Mouse (Mus musculus) MEL (cell line): ENCODE measurements around the gene Gigyf1. TPM values are rescaled to one million over a fixed set of nuclear protein-coding genes. Genes with fewer than 3 reads are reported as not detected.

Source experiments
- DNase-seq: peaks from one replicate; pipeline ENCODE4 v3.0.0; 2011; ENCODE audit warnings: low read depth, low spot score
- H3K27ac ChIP-seq: 2 replicates; pipeline ENCODE4 v1.5.1; 2012; ENCODE audit warnings: low read depth, mild to moderate bottlenecking, control low read depth, low read length, moderate library complexity; ENCODE audit not compliant: control insufficient read depth
- H3K27me3 ChIP-seq, 2 experiments: fragments of 150-350 bp in 1 of 2; sonication (generic) in 1 of 2; 2 replicates each; pipeline ENCODE4 v1.6.1; 2012; ENCODE audit warnings: low read length in 2 of 2, mild to moderate bottlenecking in 2 of 2, improper control_type of control experiment in 1 of 2, moderate library complexity in 1 of 2; ENCODE audit not compliant: insufficient read depth in 2 of 2, control insufficient read depth in 1 of 2
- H3K36me3 ChIP-seq, 2 experiments: 2 replicates each; pipeline ENCODE4 v1.6.1; 2012 to 2014; ENCODE audit warnings: low read length in 2 of 2, improper control_type of control experiment in 1 of 2, inconsistent platforms in 1 of 2, mild to moderate bottlenecking in 1 of 2; ENCODE audit not compliant: insufficient read depth in 2 of 2, control insufficient read depth in 1 of 2
- H3K4me1 ChIP-seq, 2 experiments: fragments of 150-350 bp in 1 of 2; sonication (generic) in 1 of 2; 2 replicates each; pipeline ENCODE4 v1.6.1; 2012; ENCODE audit warnings: low read length in 2 of 2, improper control_type of control experiment in 1 of 2, mild to moderate bottlenecking in 1 of 2; ENCODE audit not compliant: insufficient read depth in 2 of 2, control insufficient read depth in 1 of 2
- H3K4me3 ChIP-seq, 2 experiments: fragments of 150-350 bp in 1 of 2; sonication (generic) in 1 of 2; 2 replicates each; pipeline ENCODE4 v1.5.1; 2012; ENCODE audit warnings: low read depth in 2 of 2, low read length in 2 of 2, mild to moderate bottlenecking in 2 of 2, moderate library complexity in 2 of 2, control low read depth in 1 of 2, improper control_type of control experiment in 1 of 2; ENCODE audit not compliant: control insufficient read depth in 1 of 2, insufficient read depth in 1 of 2
- H3K79me2 ChIP-seq: 2 replicates; pipeline ENCODE4 v1.6.1; 2012; ENCODE audit warnings: mild to moderate bottlenecking, low read length, moderate library complexity; ENCODE audit not compliant: control insufficient read depth, poor library complexity, insufficient read depth
- H3K9ac ChIP-seq: 2 replicates; pipeline ENCODE4 v1.6.1; 2012; ENCODE audit warnings: low read depth, mild to moderate bottlenecking, control low read depth, low read length, moderate library complexity; ENCODE audit not compliant: control insufficient read depth, poor library complexity, severe bottlenecking
- H3K9me3 ChIP-seq: fragments of 150-350 bp; sonication (generic); replicated peaks from 2 replicates; pipeline ENCODE4 v1.6.1; 2012; ENCODE audit warnings: mild to moderate bottlenecking, low read length, improper control_type of control experiment, moderate library complexity; ENCODE audit not compliant: insufficient read depth
- BHLHE40 ChIP-seq: IDR thresholded peaks from 2 replicates; pipeline ENCODE4 v1.6.1; 2012; ENCODE audit warnings: low read depth, mild to moderate bottlenecking, inconsistent platforms, low read length, improper control_type of control experiment, borderline replicate concordance
- CHD1 ChIP-seq: IDR thresholded peaks from 2 replicates; pipeline ENCODE4 v1.6.1; 2012; ENCODE audit warnings: low read depth, mild to moderate bottlenecking, inconsistent platforms, low read length, improper control_type of control experiment
- CTCF ChIP-seq, 3 experiments: IDR thresholded peaks in 2 of 3; conservative IDR thresholded peaks in 1 of 3; 2 replicates each; pipeline ENCODE4 v1.5.1; 2011 to 2012; ENCODE audit warnings: low read length in 3 of 3, low read depth in 2 of 3, mild to moderate bottlenecking in 2 of 3, improper control_type of control experiment in 1 of 3, inconsistent platforms in 1 of 3, mixed read lengths in 1 of 3, moderate library complexity in 1 of 3; ENCODE audit not compliant: control insufficient read depth in 1 of 3, insufficient read depth in 1 of 3, poor library complexity in 1 of 3, severe bottlenecking in 1 of 3
- E2F4 ChIP-seq: IDR thresholded peaks from 2 replicates; pipeline ENCODE4 v1.6.1; 2011; ENCODE audit warnings: low read depth, low read length, improper control_type of control experiment, borderline replicate concordance
- GABPA ChIP-seq: IDR thresholded peaks from 2 replicates; pipeline ENCODE4 v1.6.1; 2012; ENCODE audit warnings: low read depth, mild to moderate bottlenecking, inconsistent platforms, low read length, improper control_type of control experiment, moderate library complexity
- GATA1 ChIP-seq: IDR thresholded peaks from 2 replicates; pipeline ENCODE4 v1.6.1; 2011; ENCODE audit warnings: low read depth, low read length, improper control_type of control experiment
- KAT2A ChIP-seq: conservative IDR thresholded peaks from 2 replicates; pipeline ENCODE4 v1.6.1; 2012; ENCODE audit warnings: low read depth, low read length, improper control_type of control experiment, inconsistent platforms
- MAX ChIP-seq: IDR thresholded peaks from 2 replicates; pipeline ENCODE4 v1.6.1; 2011; ENCODE audit warnings: low read length, improper control_type of control experiment
- MAZ ChIP-seq: IDR thresholded peaks from 2 replicates; pipeline ENCODE4 v1.6.1; 2012; ENCODE audit warnings: low read depth, mild to moderate bottlenecking, inconsistent platforms, low read length, improper control_type of control experiment
- MEF2A ChIP-seq: IDR thresholded peaks from 2 replicates; pipeline ENCODE4 v1.6.1; 2014; ENCODE audit warnings: low read depth, mild to moderate bottlenecking, inconsistent platforms, low read length, improper control_type of control experiment; ENCODE audit not compliant: poor library complexity, insufficient replicate concordance, severe bottlenecking; ENCODE audit errors: extremely low read depth
- MXI1 ChIP-seq: IDR thresholded peaks from 2 replicates; pipeline ENCODE4 v1.6.1; 2011; ENCODE audit warnings: mild to moderate bottlenecking, low read depth, low read length, improper control_type of control experiment
- MYB ChIP-seq: IDR thresholded peaks from 2 replicates; pipeline ENCODE4 v1.6.1; 2011; ENCODE audit warnings: mild to moderate bottlenecking, low read depth, low read length, improper control_type of control experiment
- MYC ChIP-seq: IDR thresholded peaks from 2 replicates; pipeline ENCODE4 v1.6.1; 2011; ENCODE audit warnings: low read depth, mild to moderate bottlenecking, low read length, improper control_type of control experiment, moderate library complexity
- NELFE ChIP-seq: IDR thresholded peaks from 2 replicates; pipeline ENCODE4 v1.6.1; 2011; ENCODE audit warnings: low read depth, low read length, improper control_type of control experiment
- NRF1 ChIP-seq: IDR thresholded peaks from 2 replicates; pipeline ENCODE4 v1.6.1; 2014; ENCODE audit warnings: low read depth, mild to moderate bottlenecking, inconsistent platforms, low read length, improper control_type of control experiment, moderate library complexity; ENCODE audit not compliant: poor library complexity, insufficient read depth, severe bottlenecking
- POLR2A ChIP-seq, 2 experiments: IDR thresholded peaks; 2 replicates each; pipeline ENCODE4 v1.6.1; 2011 to 2012; ENCODE audit warnings: low read length in 2 of 2, mild to moderate bottlenecking in 2 of 2, control low read depth in 1 of 2, improper control_type of control experiment in 1 of 2, low read depth in 1 of 2, moderate library complexity in 1 of 2; ENCODE audit not compliant: control insufficient read depth in 1 of 2, insufficient read depth in 1 of 2, poor library complexity in 1 of 2
- POLR2AphosphoS2 ChIP-seq: IDR thresholded peaks from 2 replicates; pipeline ENCODE4 v1.6.1; 2011; ENCODE audit warnings: low read length, improper control_type of control experiment
- RAD21 ChIP-seq: IDR thresholded peaks from 2 replicates; pipeline ENCODE4 v1.6.1; 2011; ENCODE audit warnings: mild to moderate bottlenecking, low read depth, low read length, improper control_type of control experiment
- RCOR1 ChIP-seq: IDR thresholded peaks from 2 replicates; pipeline ENCODE4 v1.6.1; 2012; ENCODE audit warnings: low read depth, mild to moderate bottlenecking, inconsistent platforms, low read length, improper control_type of control experiment
- SIN3A ChIP-seq: IDR thresholded peaks from 2 replicates; pipeline ENCODE4 v1.6.1; 2012; ENCODE audit warnings: low read length, improper control_type of control experiment, inconsistent platforms
- SMC3 ChIP-seq: IDR thresholded peaks from 2 replicates; pipeline ENCODE4 v1.6.1; 2011; ENCODE audit warnings: low read depth, low read length, improper control_type of control experiment
- TAL1 ChIP-seq: IDR thresholded peaks from 2 replicates; pipeline ENCODE4 v1.6.1; 2012; ENCODE audit warnings: mild to moderate bottlenecking, inconsistent platforms, low read length, moderate library complexity, mixed read lengths
- USF1 ChIP-seq: IDR thresholded peaks from 2 replicates; pipeline ENCODE4 v1.6.1; 2014; ENCODE audit warnings: low read depth, mild to moderate bottlenecking, inconsistent platforms, low read length, improper control_type of control experiment, moderate library complexity
- ZC3H11A ChIP-seq: IDR thresholded peaks from 2 replicates; pipeline ENCODE4 v1.6.1; 2012; ENCODE audit warnings: low read depth, mild to moderate bottlenecking, inconsistent platforms, low read length, improper control_type of control experiment
- ZMIZ1 ChIP-seq: IDR thresholded peaks from 2 replicates; pipeline ENCODE4 v1.6.1; 2012; ENCODE audit warnings: low read depth, mild to moderate bottlenecking, inconsistent platforms, low read length, improper control_type of control experiment, moderate library complexity
- polyA plus RNA-seq, 2 experiments: library from polyadenylated mRNA; stranded (reverse) in 1 of 2; unstranded in 1 of 2; fragments of >175 nt in 1 of 2; fragments of >200 nt in 1 of 2; gene quantifications; 2 replicates each; pipeline versions ENCODE4 v1.2.1 to v1.2.4; 2012; ENCODE audit warnings: low replicate concordance in 2 of 2, low read depth in 1 of 2; ENCODE audit not compliant: insufficient read length in 2 of 2, insufficient read depth in 1 of 2, missing spikeins in 1 of 2
- total RNA-seq: library from RNA; depleted of rRNA; stranded (reverse); fragments of 300-350 nt; gene quantifications from 2 replicates; pipeline ENCODE4 v1.2.3, GENCODE M21; 2012

Gene Gigyf1
- total and polyA plus RNA-seq, 3 experiments, result 5.1 to 24.6 TPM; not detected in 1

DNA sequence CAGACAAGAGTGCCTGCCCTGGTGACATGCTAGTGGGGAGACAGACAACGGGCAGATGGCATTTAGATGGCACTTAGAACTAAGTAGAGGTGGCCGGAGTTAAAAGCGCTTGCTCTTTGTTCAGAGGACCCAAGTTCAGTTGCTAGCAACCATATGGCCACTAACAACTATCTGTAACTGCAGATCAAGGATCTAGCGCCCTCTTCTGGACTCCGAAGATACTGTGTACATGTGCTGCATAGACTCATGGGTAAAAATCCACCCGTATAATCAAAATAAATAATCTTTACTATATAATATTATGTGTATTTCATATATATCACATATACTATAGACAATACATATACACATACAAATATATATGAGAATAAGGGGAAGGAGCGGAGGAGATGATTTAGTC, 30.7 kb upstream of the Gigyf1 start:
- peak; percentile 75 for DNase-seq
- H3K9ac ChIP-seq, result no peak overlapping the region
- no peak overlapping the region for H3K27ac ChIP-seq
- no peaks in the 10 kb centered on the region for H3K9me3 ChIP-seq
- H3K4me1 ChIP-seq, result no peaks in the 10 kb centered on the region
- TF ChIP-seq RCOR1, result no peak
- TF ChIP-seq BHLHE40, result no peak
- TF ChIP-seq MEF2A, result no peak
- no peak for TF ChIP-seq MAX
- TF ChIP-seq ZMIZ1, result no peak
- peak; percentile 45 to 65 (median 53) for TF ChIP-seq CTCF (IDR thresholded peaks at IDR 0.05 in 2 of 3, conservative IDR thresholded peaks at IDR 0.05 in 1 of 3; ENCODE audit: control insufficient read depth in 1 of 3, insufficient read depth in 1 of 3, low read depth in 2 of 3, low read length in 3 of 3, poor library complexity in 1 of 3, severe bottlenecking in 1 of 3)
- no peak for TF ChIP-seq E2F4
- TF ChIP-seq RAD21, result peak; percentile 61
- TF ChIP-seq MAZ, result no peak
- TF ChIP-seq TAL1, result no peak
- no peak for TF ChIP-seq POLR2AphosphoS2
- peak; percentile 73; the same call in 1 of the 2 replicates for TF ChIP-seq MYC
- TF ChIP-seq GATA1, result peak; percentile 48; the same call in 1 of the 2 replicates
- no peak for TF ChIP-seq USF1
- peak; percentile 50 for TF ChIP-seq SMC3
- TF ChIP-seq ZC3H11A, result 0 out of 2 replicates have a peak, but pooled peaks have one; percentile 40
- no peak for TF ChIP-seq KAT2A
- TF ChIP-seq MYB, result no peak
- TF ChIP-seq POLR2A (IDR thresholded peaks at IDR 0.05; ENCODE audit: control insufficient read depth in 1 of 2, insufficient read depth in 1 of 2, low read depth in 1 of 2, low read length in 2 of 2, poor library complexity in 1 of 2), result no peak
- TF ChIP-seq SIN3A, result no peak
- TF ChIP-seq NRF1, result no peak
- no peak overlapping the region for H3K4me3 ChIP-seq
- H3K79me2 ChIP-seq, result no peaks in the 10 kb centered on the region
- no peaks in the 10 kb centered on the region for H3K36me3 ChIP-seq
- H3K27me3 ChIP-seq, result peaks cover 0 to 7% of the 10 kb centered on the region in 2 experiments; a peak in 2 of 4 replicates

DNA sequence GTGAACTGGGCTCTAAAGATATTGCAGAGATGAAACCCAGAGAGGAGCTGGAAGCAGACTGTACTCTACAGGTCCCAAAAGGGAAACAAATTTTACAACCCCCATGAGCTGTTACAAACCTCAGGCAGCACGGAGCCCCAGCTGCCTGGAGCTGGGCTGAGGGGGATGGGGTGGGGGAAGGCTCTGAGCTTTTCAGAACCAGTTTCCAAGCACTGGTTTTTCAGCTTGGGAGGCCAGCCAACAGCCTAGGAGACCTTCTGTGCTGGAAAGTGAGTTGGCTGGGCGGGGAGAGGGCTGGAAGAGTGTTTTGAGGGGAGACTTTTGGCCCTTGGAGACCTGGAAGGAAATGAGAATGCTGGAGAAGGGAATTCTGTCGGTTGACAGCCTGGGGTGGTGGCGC, 26.8 kb upstream of the Gigyf1 start:
- TF ChIP-seq NELFE, result no peak
- TF ChIP-seq SMC3, result no peak
- TF ChIP-seq MXI1, result no peak
- TF ChIP-seq GABPA, result no peak
- no peak for TF ChIP-seq CHD1
- no peak for TF ChIP-seq MYB
- TF ChIP-seq MYC, result no peak
- no peak for TF ChIP-seq MEF2A
- Histone ChIP-seq H3K27me3 (peaks cover 0 to 11% of the 10 kb centered on the region in 2 experiments; a peak in 3 of 4 replicates), H3K4me3 (no peak overlapping the region), H3K79me2 (no peaks in the 10 kb centered on the region), H3K27ac (no peak overlapping the region), H3K4me1 (no peaks in the 10 kb centered on the region), H3K9me3 (no peaks in the 10 kb centered on the region), H3K36me3 (no peaks in the 10 kb centered on the region), H3K9ac (no peak overlapping the region)
- no peak for DNase-seq
